Mouse (Mus musculus) olfactory bulb, adult 2 months (tissue): ENCODE data around the gene Rd3l. TPM values are rescaled to one million over a fixed set of nuclear protein-coding genes. Genes with fewer than 3 reads are reported as not detected.

Source experiments
- H3K27ac ChIP-seq: fragments of 200-500 bp; 2 replicates; pipeline ENCODE4 v1.5.1; 2012; ENCODE audit warnings: low read depth, low read length; ENCODE audit not compliant: insufficient read depth
- H3K4me1 ChIP-seq: fragments of 200-500 bp; 2 replicates; pipeline ENCODE4 v1.6.1; 2012; ENCODE audit warnings: low read length; ENCODE audit not compliant: control insufficient read depth, insufficient read depth
- H3K4me3 ChIP-seq: fragments of 200-500 bp; 2 replicates; pipeline ENCODE4 v1.5.1; 2012; ENCODE audit warnings: mild to moderate bottlenecking, low read depth, low read length, moderate library complexity; ENCODE audit not compliant: insufficient read depth
- CTCF ChIP-seq: fragments of 200-500 bp; IDR thresholded peaks from 2 replicates; pipeline ENCODE4 v1.5.1; 2012; ENCODE audit warnings: low read depth, mild to moderate bottlenecking, low read length, moderate library complexity; ENCODE audit not compliant: insufficient read depth
- POLR2A ChIP-seq: fragments of 200-500 bp; IDR thresholded peaks from 2 replicates; pipeline ENCODE4 v1.6.1; 2012; ENCODE audit warnings: mild to moderate bottlenecking, low read depth, low read length, moderate library complexity; ENCODE audit not compliant: insufficient read depth
- WGBS: fragments of 180-500 bp; shearing (Covaris S2); methylation state at CpG from one replicate; pipeline ENCODE4 v1.1.7; 2018; 5-methylcytosine and 5-hydroxymethylcytosine counted together
- polyA plus RNA-seq: library from polyadenylated mRNA; stranded (reverse); fragments of >200 nt; gene quantifications from 2 replicates; pipeline ENCODE4 v1.2.4, GENCODE M21; 2012; ENCODE audit warnings: low replicate concordance; ENCODE audit not compliant: missing spikeins, insufficient read depth, insufficient read length

The Rd3l gene
- polyA plus RNA-seq, 1 experiment: not detected

GRCm38 (mm10) chr12:111977138-111977537, 4.0 kb downstream of the Rd3l start:
- TF ChIP-seq CTCF (no peak), POLR2A (no peak)
- Histone ChIP-seq H3K27ac (peak overlapping the region; percentile 24), H3K4me3 (no peak overlapping the region), H3K4me1 (peaks cover 5% of the 10 kb centered on the region; the same call in 1 of the 2 replicates)
- WGBS: 24% methylated on average over 6 of the region's 6 CpGs

- peaks cover 5% of the 10 kb centered on the region; the same call in 1 of the 2 replicates for H3K4me1 ChIP-seq
- H3K27ac ChIP-seq: no peak overlapping the region
- 80% methylated on average over 6 of the region's 6 CpGs for WGBS
- H3K4me3 ChIP-seq: no peak overlapping the region
- TF ChIP-seq POLR2A (no peak), CTCF (no peak)
Observed at GRCm38 (mm10) chr12:111974578-111974977, 6.5 kb downstream of the Rd3l start.

- 93% methylated on average over 10 of the region's 10 CpGs for WGBS
- H3K27ac ChIP-seq: no peak overlapping the region
- no peak overlapping the region for H3K4me3 ChIP-seq
- TF ChIP-seq CTCF: no peak
- no peak for TF ChIP-seq POLR2A
- H3K4me1 ChIP-seq: peaks cover 5% of the 10 kb centered on the region; the same call in 1 of the 2 replicates
Observed at GRCm38 (mm10) chr12:111972504-111972903, 8.6 kb downstream of the Rd3l start.

- no peak within 1 kb of the TSS for H3K27ac ChIP-seq
Observed at GRCm38 (mm10) chr12:111971231-111971686, 9.9 kb downstream of the Rd3l start, which contains the start of gene Tdrd9. Gene Tdrd9 (plus strand): TSS chr12:111971559.

GRCm38 (mm10) chr12:111970085-111970484, 11.0 kb downstream of the Rd3l start:
- H3K4me3 ChIP-seq: no peak overlapping the region
- peaks cover 3% of the 10 kb centered on the region; the same call in 1 of the 2 replicates for H3K4me1 ChIP-seq
- WGBS: 77% methylated on average over 4 of the region's 4 CpGs
- no peak for TF ChIP-seq POLR2A
- no peak overlapping the region for H3K27ac ChIP-seq

More at GRCm38 (mm10) chr12:111971231-111971686, 9.9 kb downstream of the Rd3l start, which contains the start of gene Tdrd9:
- Histone ChIP-seq H3K4me1 (no peaks in the 10 kb centered on the region), H3K4me3 (no peak within 1 kb of the TSS)
- WGBS: 86% methylated on average over 18 of the region's 18 CpGs
- no peak for TF ChIP-seq POLR2A
- no peak for TF ChIP-seq CTCF

GRCm38 (mm10) chr12:111966683-111967173, 14.4 kb downstream of the Rd3l start, which contains the start of gene Atp5mpl:
Gene Atp5mpl (minus strand): TSS chr12:111966977.
- H3K4me3 ChIP-seq: peak within 1 kb of the TSS; percentile 98
- H3K27ac ChIP-seq: peak within 1 kb of the TSS; percentile 99
- WGBS: under 1% methylated on average over 37 of the region's 37 CpGs
- peaks cover 3% of the 10 kb centered on the region; the same call in 1 of the 2 replicates for H3K4me1 ChIP-seq
- peak; percentile 84 for TF ChIP-seq POLR2A
- peak; percentile 92 for TF ChIP-seq CTCF

- Histone ChIP-seq H3K4me1 (peaks cover 3% of the 10 kb centered on the region; the same call in 1 of the 2 replicates), H3K4me3 (no peak overlapping the region), H3K27ac (no peak overlapping the region)
- TF ChIP-seq CTCF (no peak), POLR2A (no peak)
- 53% methylated on average over 5 of the region's 5 CpGs for WGBS
Observed at GRCm38 (mm10) chr12:111963339-111963738, 17.8 kb downstream of the Rd3l start.

GRCm38 (mm10) chr12:111958101-111958865, 22.8 kb downstream of the Rd3l start:
- TF ChIP-seq CTCF (peak; percentile 33; the same call in 1 of the 2 replicates), POLR2A (no peak)
- WGBS: 35% methylated on average over 9 of the region's 9 CpGs
- H3K4me3 ChIP-seq: no peak overlapping the region
- H3K27ac ChIP-seq: no peak overlapping the region
- no peaks in the 10 kb centered on the region for H3K4me1 ChIP-seq

GRCm38 (mm10) chr12:111956173-111956572, 24.9 kb downstream of the Rd3l start:
- TF ChIP-seq POLR2A (no peak), CTCF (no peak)
- WGBS: 83% methylated on average over 5 of the region's 5 CpGs
- no peak overlapping the region for H3K4me3 ChIP-seq
- no peak overlapping the region for H3K27ac ChIP-seq
- H3K4me1 ChIP-seq: peaks cover 8% of the 10 kb centered on the region; the same call in 1 of the 2 replicates
